Mouse (Mus musculus): ENCODE results near the gene Rev3l.

DNA sequence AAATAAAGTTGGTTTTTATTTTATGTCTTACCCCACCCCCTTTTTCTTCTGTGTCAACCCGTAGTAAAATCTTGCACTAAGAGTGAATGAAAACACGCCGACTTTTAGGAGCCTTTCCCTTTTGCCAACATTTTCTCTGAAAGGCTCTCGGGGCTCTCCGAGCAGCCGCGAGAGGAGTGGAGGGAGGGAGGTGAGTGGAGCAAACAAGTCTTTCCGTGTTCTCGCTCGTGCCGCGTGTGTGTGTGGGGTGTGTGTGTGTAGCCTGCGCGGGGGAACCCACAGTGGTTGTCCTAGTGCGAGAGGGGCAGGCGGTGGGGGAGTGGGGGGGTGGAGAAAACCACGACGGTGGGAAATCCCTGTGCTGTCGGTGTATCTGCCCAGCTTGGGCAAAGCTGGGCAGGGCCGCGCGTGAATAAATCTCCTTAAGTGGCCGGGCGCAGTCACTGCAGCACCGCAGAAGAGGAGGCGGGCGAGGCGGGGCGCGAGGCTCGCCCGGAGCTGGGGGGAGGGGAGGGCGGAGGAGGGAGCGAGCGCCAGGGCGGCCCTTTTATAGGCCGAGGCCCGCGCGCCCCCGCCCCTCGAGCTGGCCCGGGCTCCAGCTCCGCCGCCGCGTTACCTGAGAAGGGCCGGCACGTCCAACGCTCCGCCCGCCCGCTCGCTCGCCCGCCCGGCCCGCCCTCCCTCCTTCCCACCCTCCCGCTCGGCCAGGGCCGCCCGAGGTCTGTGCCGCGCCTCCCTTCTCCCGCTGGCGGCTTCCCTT, 762 bp upstream of the Rev3l start:
- TF ChIP-seq CTCF (IDR thresholded peaks at IDR 0.05; ENCODE audit: low read depth) (peak; percentile 17; the same call in 1 of the 2 replicates), EP300 (IDR thresholded peaks at IDR 0.05; ENCODE audit: low read depth) (no peak)

Data from liver, embryonic 14.5 days (tissue).